Mouse (Mus musculus): ENCODE measurements around the gene Ghrh. TPM values are rescaled to one million over a fixed set of nuclear protein-coding genes. Genes with fewer than 3 reads are reported as not detected.
A peak's percentile ranks its signal among the peaks of the same experiment; 100 is the strongest.

The Ghrh gene
- polyA plus RNA-seq, 1 experiment from 2014 or later = not detected

DNA sequence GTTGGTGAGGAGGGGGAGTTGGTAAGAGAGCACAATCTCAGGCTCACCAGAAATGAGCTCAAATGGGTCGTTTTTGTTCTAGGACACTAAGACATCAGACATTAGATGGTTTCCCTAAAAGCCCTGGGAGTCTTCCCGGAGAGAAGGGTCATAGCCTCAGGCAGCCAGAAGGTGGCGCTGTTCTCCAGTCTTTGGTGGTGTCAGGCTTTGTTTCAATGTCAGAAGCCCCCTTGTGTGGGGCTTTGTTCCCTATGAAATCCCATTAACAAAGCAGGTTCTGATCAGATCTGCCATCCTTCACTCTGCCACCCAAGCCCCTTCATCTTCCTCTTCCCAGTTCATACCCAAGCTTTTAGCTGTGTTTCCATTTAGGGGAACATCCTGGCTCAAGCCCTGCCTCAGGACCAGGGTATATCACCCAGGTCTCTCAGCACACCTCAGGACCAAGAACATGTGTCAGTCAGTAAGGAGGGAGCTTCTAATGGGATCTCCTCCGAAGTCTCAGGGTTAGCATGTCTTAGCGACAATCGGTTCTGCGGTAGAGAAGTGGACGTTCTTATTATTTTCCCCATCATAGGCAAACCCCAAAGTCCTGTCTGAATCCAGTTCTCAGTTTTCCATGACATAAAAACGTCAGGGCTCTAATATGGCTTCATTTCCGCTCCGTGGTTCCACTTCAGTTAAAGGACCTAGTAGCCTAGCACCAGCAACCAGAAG lies 5.6 kb downstream of the Ghrh start:
- no peak overlapping the region for H3K27ac ChIP-seq (ENCODE audit: low read depth)
- H3K27me3 ChIP-seq (ENCODE audit: insufficient read depth, low read length) = no peaks in the 10 kb centered on the region
- H3K9me3 ChIP-seq (ENCODE audit: low read length) = no peaks in the 10 kb centered on the region
- ATAC-seq = no peak
- H3K36me3 ChIP-seq (replicated peaks; ENCODE audit: insufficient read depth, low read length) = no peaks in the 10 kb centered on the region
- peak; percentile 91 for TF ChIP-seq CTCF (IDR thresholded peaks at IDR 0.05; ENCODE audit: low read depth)
- no peak for TF ChIP-seq EP300 (IDR thresholded peaks at IDR 0.05; ENCODE audit: low read depth)
- WGBS (ENCODE audit: insufficient replicate concordance) = 40% methylated on average over 11 of the region's 11 CpGs
- no peak overlapping the region for H3K4me2 ChIP-seq (ENCODE audit: low read depth, low read length)
- peak; percentile 74 for DNase-seq
- no peak overlapping the region for H3K4me3 ChIP-seq (ENCODE audit: low read depth, low read length)
- no peak overlapping the region for H3K9ac ChIP-seq (replicated peaks)
- H3K4me1 ChIP-seq (ENCODE audit: insufficient read depth) = no peaks in the 10 kb centered on the region

- H3K9me3 ChIP-seq (ENCODE audit: low read length) = no peaks in the 10 kb centered on the region
- peaks cover 2% of the 10 kb centered on the region; the same call in 1 of the 2 replicates for H3K4me1 ChIP-seq (ENCODE audit: insufficient read depth)
- H3K4me2 ChIP-seq (ENCODE audit: low read depth, low read length) = no peak overlapping the region
- WGBS (ENCODE audit: insufficient replicate concordance) = 51% methylated on average over 7 of the region's 7 CpGs
- H3K27me3 ChIP-seq (ENCODE audit: insufficient read depth, low read length) = no peaks in the 10 kb centered on the region
- DNase-seq (no peak), ATAC-seq (no peak)
- no peak overlapping the region for H3K27ac ChIP-seq (ENCODE audit: low read depth)
- no peak overlapping the region for H3K4me3 ChIP-seq (ENCODE audit: low read depth, low read length)
- H3K9ac ChIP-seq (replicated peaks) = no peak overlapping the region
- TF ChIP-seq CTCF (IDR thresholded peaks at IDR 0.05; ENCODE audit: low read depth) (no peak), EP300 (IDR thresholded peaks at IDR 0.05; ENCODE audit: low read depth) (no peak)
- H3K36me3 ChIP-seq (replicated peaks; ENCODE audit: insufficient read depth, low read length) = no peaks in the 10 kb centered on the region
These were observed 7.0 kb downstream of the Ghrh start for GRCm38 (mm10) chr2:157340221-157340741.

DNA sequence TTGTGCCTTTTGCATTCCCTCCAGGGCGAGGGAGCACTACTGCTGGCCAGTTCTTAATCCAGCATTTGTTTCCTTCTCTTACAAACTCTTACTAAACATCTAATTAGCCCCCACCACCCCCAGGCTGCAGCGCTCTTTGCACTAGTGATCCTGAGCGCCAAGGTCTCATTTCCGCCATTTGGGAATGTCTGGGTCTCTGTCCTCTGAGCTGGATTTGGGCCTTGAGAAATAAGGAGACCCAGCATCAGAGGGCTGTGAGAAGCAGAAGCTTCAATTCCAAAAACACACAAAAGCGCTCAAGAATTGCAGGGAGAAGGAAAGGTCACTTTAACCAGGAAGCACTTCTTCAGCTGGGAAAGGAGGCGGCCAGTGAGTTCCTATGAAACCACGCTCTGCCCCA lies 7.8 kb downstream of the Ghrh start:
- TF ChIP-seq CTCF (IDR thresholded peaks at IDR 0.05; ENCODE audit: low read depth) (no peak), EP300 (IDR thresholded peaks at IDR 0.05; ENCODE audit: low read depth) (no peak)
- no peak overlapping the region for H3K9ac ChIP-seq (replicated peaks)
- no peak for ATAC-seq
- H3K9me3 ChIP-seq (ENCODE audit: low read length) = no peaks in the 10 kb centered on the region
- DNase-seq = no peak
- WGBS (ENCODE audit: insufficient replicate concordance) = 68% methylated on average over 7 of the region's 7 CpGs
- H3K4me2 ChIP-seq (ENCODE audit: low read depth, low read length) = no peak overlapping the region
- no peaks in the 10 kb centered on the region for H3K27me3 ChIP-seq (ENCODE audit: insufficient read depth, low read length)
- no peak overlapping the region for H3K27ac ChIP-seq (ENCODE audit: low read depth)
- H3K4me1 ChIP-seq (ENCODE audit: insufficient read depth) = peaks cover 3% of the 10 kb centered on the region; the same call in 1 of the 2 replicates
- H3K4me3 ChIP-seq (ENCODE audit: low read depth, low read length) = no peak overlapping the region
- no peaks in the 10 kb centered on the region for H3K36me3 ChIP-seq (replicated peaks; ENCODE audit: insufficient read depth, low read length)

DNA sequence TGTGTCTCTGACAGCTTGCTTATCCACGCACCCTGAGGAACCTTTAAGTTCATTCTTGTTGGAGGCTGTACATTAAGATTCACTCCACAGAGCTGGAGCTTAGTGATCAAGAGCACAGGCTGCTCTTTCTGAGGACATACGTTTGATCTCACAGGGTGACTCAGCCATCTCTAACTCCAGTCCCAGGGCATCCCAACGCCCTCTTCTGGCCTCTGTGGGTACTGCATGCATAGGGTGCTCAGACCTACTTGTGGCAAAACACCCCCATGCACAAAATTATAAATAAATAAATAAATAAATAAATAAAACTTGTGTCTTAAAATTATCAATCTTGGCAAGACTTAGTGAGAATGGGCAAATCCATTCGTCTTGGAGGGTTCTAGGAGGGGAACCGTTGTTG lies 8.6 kb downstream of the Ghrh start:
- ATAC-seq = peak; percentile 69
- 37% methylated on average over 5 of the region's 5 CpGs for WGBS (ENCODE audit: insufficient replicate concordance)
- H3K36me3 ChIP-seq (replicated peaks; ENCODE audit: insufficient read depth, low read length) = no peaks in the 10 kb centered on the region

DNA sequence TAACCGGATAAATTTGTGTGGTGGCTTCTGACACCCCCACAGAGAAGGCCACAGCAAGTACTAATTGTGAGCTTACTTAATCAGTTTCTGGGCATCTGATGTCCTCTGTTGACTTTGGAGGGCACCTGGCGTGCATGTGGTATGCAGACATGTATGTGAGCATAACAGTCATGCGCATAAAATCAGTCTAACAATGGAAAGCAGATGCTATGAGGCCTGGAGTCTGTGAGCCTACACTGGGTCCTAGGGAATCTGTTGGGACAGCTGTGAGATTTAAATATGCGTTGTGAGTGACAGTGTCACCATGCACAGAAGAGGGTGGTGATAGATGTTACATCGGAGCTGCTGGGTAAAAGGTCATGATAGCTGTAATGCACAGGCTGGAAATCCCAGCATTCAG lies 15.2 kb downstream of the Ghrh start:
- peaks cover 3% of the 10 kb centered on the region; the same call in 1 of the 2 replicates for H3K4me1 ChIP-seq (ENCODE audit: insufficient read depth)
- H3K27ac ChIP-seq (ENCODE audit: low read depth) = no peak overlapping the region
- TF ChIP-seq CTCF (IDR thresholded peaks at IDR 0.05; ENCODE audit: low read depth) = no peak
- no peak for TF ChIP-seq EP300 (IDR thresholded peaks at IDR 0.05; ENCODE audit: low read depth)
- H3K4me3 ChIP-seq (ENCODE audit: low read depth, low read length) = no peak overlapping the region
- no peak overlapping the region for H3K9ac ChIP-seq (replicated peaks)
- H3K27me3 ChIP-seq (ENCODE audit: insufficient read depth, low read length) = no peaks in the 10 kb centered on the region
- peaks cover 6% of the 10 kb centered on the region; the same call in 1 of the 2 replicates for H3K36me3 ChIP-seq (replicated peaks; ENCODE audit: insufficient read depth, low read length)
- DNase-seq (no peak), ATAC-seq (no peak)
- H3K4me2 ChIP-seq (ENCODE audit: low read depth, low read length) = no peak overlapping the region
- no peaks in the 10 kb centered on the region for H3K9me3 ChIP-seq (ENCODE audit: low read length)
- WGBS (ENCODE audit: insufficient replicate concordance) = 82% methylated on average over 5 of the region's 5 CpGs

More for the DNA sequence above, 8.6 kb downstream of the Ghrh start:
- no peaks in the 10 kb centered on the region for H3K27me3 ChIP-seq (ENCODE audit: insufficient read depth, low read length)
- no peak overlapping the region for H3K27ac ChIP-seq (ENCODE audit: low read depth)
- no peak overlapping the region for H3K4me3 ChIP-seq (ENCODE audit: low read depth, low read length)
- peaks cover 3% of the 10 kb centered on the region; the same call in 1 of the 2 replicates for H3K4me1 ChIP-seq (ENCODE audit: insufficient read depth)
- TF ChIP-seq EP300 (IDR thresholded peaks at IDR 0.05; ENCODE audit: low read depth) (no peak), CTCF (IDR thresholded peaks at IDR 0.05; ENCODE audit: low read depth) (peak; percentile 85)
- no peak overlapping the region for H3K4me2 ChIP-seq (ENCODE audit: low read depth, low read length)
- H3K9ac ChIP-seq (replicated peaks) = no peak overlapping the region
- DNase-seq = peak; percentile 87
- no peaks in the 10 kb centered on the region for H3K9me3 ChIP-seq (ENCODE audit: low read length)

GRCm38 (mm10) chr2:157328570-157328969 lies 18.7 kb downstream of the Ghrh start:
- Histone ChIP-seq H3K27ac (ENCODE audit: low read depth) (no peak overlapping the region), H3K9me3 (ENCODE audit: low read length) (no peaks in the 10 kb centered on the region), H3K9ac (replicated peaks) (no peak overlapping the region), H3K4me2 (ENCODE audit: low read depth, low read length) (no peak overlapping the region), H3K4me3 (ENCODE audit: low read depth, low read length) (no peak overlapping the region), H3K27me3 (ENCODE audit: insufficient read depth, low read length) (no peaks in the 10 kb centered on the region), H3K4me1 (ENCODE audit: insufficient read depth) (no peaks in the 10 kb centered on the region), H3K36me3 (replicated peaks; ENCODE audit: insufficient read depth, low read length) (peaks cover 40% of the 10 kb centered on the region)
- ATAC-seq (no peak), DNase-seq (no peak)
- TF ChIP-seq CTCF (IDR thresholded peaks at IDR 0.05; ENCODE audit: low read depth) (no peak), EP300 (IDR thresholded peaks at IDR 0.05; ENCODE audit: low read depth) (no peak)
- 69% methylated on average over 11 of the region's 11 CpGs for WGBS (ENCODE audit: insufficient replicate concordance)
